Mouse (Mus musculus): Measurements from ENCODE around the gene Ttf2.

Gene Ttf2

DNA sequence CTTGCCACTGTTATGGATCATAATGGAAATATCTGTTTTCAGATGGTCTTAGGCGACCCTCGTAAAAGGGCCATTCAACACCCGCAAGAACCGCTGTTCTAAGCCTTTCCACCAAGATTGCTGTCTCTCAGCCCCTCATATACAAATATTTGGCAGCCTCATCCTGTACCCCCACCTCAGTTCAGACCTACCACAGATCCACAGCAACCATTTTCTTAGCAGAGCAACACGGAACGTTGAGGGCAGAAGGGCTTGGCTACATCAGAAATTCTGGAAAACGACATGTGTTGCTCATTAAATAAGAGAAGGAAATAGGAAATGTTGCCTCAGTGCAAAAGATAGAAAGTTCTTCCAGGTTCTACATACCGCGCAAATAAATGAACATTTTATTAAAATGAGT lies 58.4 kb downstream of the Ttf2 start:
- no peak for DNase-seq

DNA sequence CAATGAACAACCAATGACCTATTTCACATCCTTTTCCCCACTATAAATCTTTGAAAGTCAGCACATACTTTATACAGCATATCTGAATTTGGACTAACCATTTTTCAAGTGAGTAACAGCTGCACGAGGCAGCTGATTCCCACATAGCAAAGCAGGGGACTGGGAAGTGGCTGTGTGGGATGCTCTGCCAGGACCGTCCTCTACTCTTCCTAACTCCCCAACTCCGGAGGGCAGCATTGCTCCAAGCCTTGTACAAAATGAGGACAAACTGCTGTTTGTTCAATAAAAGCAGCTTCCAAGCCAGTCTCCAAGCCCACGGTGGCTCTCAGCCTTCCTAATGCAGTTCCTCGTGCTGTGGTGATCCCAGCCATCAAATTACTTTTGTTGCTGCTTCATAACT lies 58.8 kb downstream of the Ttf2 start:
- no peak for DNase-seq

DNA sequence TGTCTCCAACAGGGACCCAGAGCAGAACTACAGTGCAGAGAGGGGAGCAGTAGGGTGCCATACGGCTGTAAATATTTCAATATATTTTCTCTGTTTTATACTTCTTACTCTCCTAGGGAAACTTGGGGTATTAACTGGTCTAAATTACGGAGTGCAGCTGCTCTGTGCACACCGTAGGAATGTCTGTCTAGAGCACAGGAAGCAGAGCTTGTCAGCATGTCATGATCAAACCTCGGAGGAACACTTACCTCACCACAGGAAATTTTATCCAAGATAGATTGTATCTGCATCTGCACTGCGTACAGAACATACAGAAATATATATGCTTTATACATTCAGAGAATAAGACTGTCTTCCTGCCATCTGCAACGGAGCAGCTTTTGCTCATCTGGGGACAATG lies 60.9 kb downstream of the Ttf2 start:
- no peak for DNase-seq

DNA sequence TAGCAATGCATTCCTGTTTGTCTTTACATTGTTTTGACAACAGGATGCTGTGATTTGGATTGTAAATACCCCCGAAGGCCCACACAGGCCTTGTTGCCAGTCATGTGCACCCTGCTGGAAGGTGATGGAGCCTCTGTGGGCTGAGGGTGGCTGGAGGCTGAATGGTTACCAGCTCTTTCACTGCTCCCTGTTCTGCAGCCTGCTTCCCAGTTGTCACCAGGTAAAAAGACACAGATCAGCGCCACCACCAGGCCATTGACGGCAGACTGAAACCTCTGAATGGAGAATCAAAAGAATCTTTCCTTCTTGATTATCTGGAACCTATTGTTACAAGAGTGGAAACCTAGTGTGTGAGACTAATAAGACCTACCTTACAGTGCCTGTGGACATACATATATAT lies 62.5 kb downstream of the Ttf2 start:
- DNase-seq = no peak

DNA sequence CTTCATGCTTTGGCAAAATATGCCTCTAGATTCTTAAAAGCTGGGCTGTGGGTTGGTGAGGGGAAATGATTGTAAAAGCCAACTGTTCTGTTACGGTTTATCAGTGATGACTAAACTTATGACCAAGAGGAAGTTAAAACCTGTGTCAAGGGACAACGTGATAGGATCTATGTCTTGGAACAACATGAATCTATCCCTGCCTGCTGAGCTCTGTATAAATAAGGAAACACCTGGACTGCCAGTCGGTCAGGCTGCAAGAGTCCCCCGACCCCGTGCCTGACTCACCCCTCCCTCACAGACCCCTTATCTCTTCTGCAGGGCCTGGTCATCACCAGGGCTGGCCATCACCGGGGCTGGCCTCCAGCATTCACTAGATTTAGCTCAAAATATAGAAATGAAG lies 63.3 kb downstream of the Ttf2 start:
- no peak for DNase-seq

DNA sequence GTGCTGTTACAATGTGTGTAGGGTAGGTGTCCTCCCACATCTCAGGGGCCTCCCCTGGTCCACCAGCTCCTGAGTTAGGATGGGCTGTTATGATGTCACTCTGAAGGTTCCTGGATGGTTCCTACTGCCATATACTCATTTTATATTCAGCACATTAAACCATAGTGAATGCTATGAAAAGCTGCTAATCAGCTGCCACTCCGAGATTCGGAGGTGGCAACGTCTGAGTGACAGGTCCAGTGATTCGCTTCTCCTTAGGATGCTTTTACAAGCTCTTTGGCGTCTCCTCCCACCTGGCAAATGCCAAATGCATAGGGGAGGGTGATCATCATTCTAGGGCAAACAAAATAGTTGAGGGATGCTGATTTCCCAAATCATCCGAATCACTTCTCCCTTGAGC lies 74.0 kb downstream of the Ttf2 start:
- no peak for DNase-seq

DNA sequence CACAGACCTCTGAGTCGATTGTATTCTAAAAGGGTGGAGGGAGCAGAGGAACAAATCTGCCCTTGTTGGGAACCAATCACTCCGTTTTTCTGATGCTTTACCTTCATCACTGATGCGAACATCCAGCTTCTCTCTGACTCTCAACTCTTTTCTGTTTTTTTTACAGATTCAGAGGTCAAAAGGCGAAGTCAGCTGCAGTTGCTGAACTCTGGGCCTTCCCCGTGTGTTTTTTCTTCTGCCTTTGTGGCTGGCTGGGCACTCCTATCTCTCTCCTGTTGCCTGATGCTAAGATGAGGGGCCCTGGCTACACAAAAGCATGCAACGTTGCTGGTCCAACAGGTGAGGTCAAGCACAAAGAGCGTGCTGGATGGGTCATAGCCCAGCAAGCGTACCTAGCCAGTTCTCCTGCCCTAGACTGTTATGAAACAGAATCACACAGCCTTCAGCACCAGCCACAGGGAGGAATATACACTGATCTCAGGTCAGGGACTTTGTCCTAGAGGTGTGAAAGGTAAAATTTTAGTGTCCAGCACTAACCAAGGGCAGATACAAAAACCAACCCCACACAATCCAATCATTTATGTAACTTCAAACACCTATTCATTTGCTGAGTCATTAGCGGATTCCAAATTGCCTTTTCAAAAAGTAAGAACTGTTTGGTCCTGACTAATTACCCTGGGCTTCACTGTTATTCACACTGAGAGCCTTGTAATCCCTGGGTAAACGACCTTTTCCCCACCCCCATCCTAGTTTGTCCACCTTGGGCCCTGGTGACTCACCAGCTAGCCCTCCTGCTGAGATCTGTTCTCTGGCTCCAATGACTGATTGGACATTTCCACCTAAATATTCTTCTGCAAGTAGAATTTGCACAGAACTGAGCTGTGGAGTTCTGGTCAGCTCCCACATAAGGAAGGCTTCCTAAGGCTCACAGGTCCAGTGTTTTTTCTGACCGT lies 76.8 kb downstream of the Ttf2 start:
- DNase-seq = peak in 1 of 2 experiments; percentile 6

DNA sequence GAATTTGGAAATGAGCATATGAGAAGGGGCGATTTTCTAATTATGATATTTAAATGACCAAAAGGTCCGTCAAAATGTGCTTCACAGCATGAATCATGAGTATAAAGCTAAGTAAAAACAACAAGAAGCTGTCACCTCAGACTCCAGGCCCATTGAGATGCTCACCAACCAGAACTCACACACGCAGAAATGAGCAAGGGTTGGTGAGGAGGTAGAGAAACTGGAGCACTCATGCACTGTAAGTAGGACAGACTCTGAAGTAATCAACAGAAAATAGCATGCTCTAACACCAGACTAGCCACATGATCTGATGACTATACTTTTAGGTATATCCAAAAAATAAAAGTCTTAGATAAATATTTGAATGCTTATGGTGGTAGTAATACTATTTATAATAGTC lies 79.1 kb downstream of the Ttf2 start:
- DNase-seq = no peak

DNA sequence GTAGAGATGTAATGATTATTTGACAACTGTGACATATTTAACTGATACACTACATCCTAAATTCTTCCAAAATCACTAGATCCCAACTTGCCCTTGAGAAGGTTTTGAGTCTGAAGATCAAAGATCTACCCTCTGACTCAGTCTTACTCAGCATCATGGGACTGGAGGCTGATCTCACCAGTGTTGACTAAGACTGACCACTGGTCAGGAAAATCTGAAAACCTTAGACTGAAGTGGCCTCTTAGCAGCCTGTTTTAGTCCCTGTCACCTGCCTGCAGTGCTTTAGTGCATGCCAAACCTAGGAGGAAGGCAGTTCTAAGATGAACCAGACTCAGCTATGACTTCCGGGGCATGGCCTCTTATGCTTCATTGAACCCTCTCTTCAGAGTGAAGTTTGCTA lies 80.2 kb downstream of the Ttf2 start:
- DNase-seq = no peak
